Mouse (Mus musculus) kidney, postnatal 25 days (tissue): Measurements from ENCODE around the gene Hoxd10.

ENCODE experiments used
- DNase-seq, 2 experiments: peaks; one replicate each; pipeline ENCODE4 v3.0.0; 2021; ENCODE audit warnings: mixed read lengths in 2 of 2

Gene Hoxd10

GRCm38 (mm10) chr2:74681594-74682531, 9.9 kb upstream of the Hoxd10 start:
- peak in 1 of 2 experiments; percentile 36 for DNase-seq

- no peak for DNase-seq
Observed at GRCm38 (mm10) chr2:74682796-74683195, 8.9 kb upstream of the Hoxd10 start.

GRCm38 (mm10) chr2:74683471-74683951, 8.2 kb upstream of the Hoxd10 start:
- DNase-seq: peak in 1 of 2 experiments; percentile 62

- DNase-seq: no peak
Observed at GRCm38 (mm10) chr2:74684106-74684505, 7.6 kb upstream of the Hoxd10 start.

GRCm38 (mm10) chr2:74685059-74685603, 6.6 kb upstream of the Hoxd10 start:
- no peak for DNase-seq

- peak; percentile 86 to 93 for DNase-seq
Observed at GRCm38 (mm10) chr2:74686301-74686987, 5.3 kb upstream of the Hoxd10 start.

- DNase-seq: peak in 1 of 2 experiments; percentile 47
Observed at GRCm38 (mm10) chr2:74686988-74687697, 4.6 kb upstream of the Hoxd10 start.

GRCm38 (mm10) chr2:74687698-74688555, 3.8 kb upstream of the Hoxd10 start:
- peak in 1 of 2 experiments; percentile 48 for DNase-seq

GRCm38 (mm10) chr2:74688795-74689573, 2.7 kb upstream of the Hoxd10 start:
- peak in 1 of 2 experiments; percentile 53 for DNase-seq

GRCm38 (mm10) chr2:74689574-74690337, 2.0 kb upstream of the Hoxd10 start:
- DNase-seq: peak in 1 of 2 experiments; percentile 63

- no peak for DNase-seq
Observed at GRCm38 (mm10) chr2:74690338-74690716, 1.4 kb upstream of the Hoxd10 start.

- DNase-seq: peak in 1 of 2 experiments; percentile 54
Observed at GRCm38 (mm10) chr2:74691995-74692807, 477 bp downstream of the Hoxd10 start.

- DNase-seq: no peak
Observed at GRCm38 (mm10) chr2:74692808-74693431, 1.2 kb downstream of the Hoxd10 start.

- DNase-seq: no peak
Observed at GRCm38 (mm10) chr2:74693432-74693827, 1.7 kb downstream of the Hoxd10 start.

- DNase-seq: peak; percentile 84 to 89
Observed at GRCm38 (mm10) chr2:74694066-74694465, 2.3 kb downstream of the Hoxd10 start.

GRCm38 (mm10) chr2:74695383-74695782, 3.7 kb downstream of the Hoxd10 start:
- peak in 1 of 2 experiments; percentile 26 for DNase-seq

- DNase-seq: peak in 1 of 2 experiments; percentile 16
Observed at GRCm38 (mm10) chr2:74695813-74696430, 4.2 kb downstream of the Hoxd10 start.
